In genomic region chr16:35890645-35891044, GRCm38 (mm10) we compare ENCODE assay signal across 15 mouse cellular contexts. TPM values are rescaled to one million over a fixed set of nuclear protein-coding genes. Genes with fewer than 3 reads are reported as not detected.
A peak's percentile ranks its signal among the peaks of the same experiment; 100 is the strongest.
DNase-seq lines count a peak whose midpoint lies in the region; ATAC-seq and TF ChIP-seq lines count a peak whose summit lies in the region.
"Had no signal": no experiment of that assay in that cellular context is flagged by ENCODE, and none has a peak within 500 bp of the region (broad histone marks: within the 10 kb centered on the region; RNA-seq: fewer than 3 reads in every experiment).

No protein-coding gene starts in this region.

- no peaks in the 10 kb centered on the region for H3K9me3 ChIP-seq in hindbrain, postnatal 0 days (ENCODE audit: low read length)
- H3K9me3 ChIP-seq in hindbrain, embryonic 16.5 days (ENCODE audit: control insufficient read depth, low read length) = no peaks in the 10 kb centered on the region
- H3K9me3 ChIP-seq: embryonic facial prominence, embryonic 12.5 days; forebrain, embryonic 15.5 days; limb, embryonic 12.5 days had no signal

- H3K36me3 ChIP-seq in hindbrain, postnatal 0 days (ENCODE audit: insufficient read depth, low read length) = no peaks in the 10 kb centered on the region
- no peaks in the 10 kb centered on the region for H3K36me3 ChIP-seq in hindbrain, embryonic 16.5 days (ENCODE audit: control insufficient read depth, insufficient read depth, low read length)
- H3K36me3 ChIP-seq: embryonic facial prominence, embryonic 12.5 days; forebrain, embryonic 15.5 days; limb, embryonic 12.5 days had no signal

- no peaks in the 10 kb centered on the region for H3K27me3 ChIP-seq in hindbrain, postnatal 0 days (ENCODE audit: insufficient read depth, low read length)
- no peaks in the 10 kb centered on the region for H3K27me3 ChIP-seq in hindbrain, embryonic 16.5 days (replicated peaks; ENCODE audit: control insufficient read depth, insufficient read depth, low read length)
- H3K27me3 ChIP-seq: embryonic facial prominence, embryonic 12.5 days; forebrain, embryonic 15.5 days; limb, embryonic 12.5 days had no signal

- TF ChIP-seq CTCF in hindbrain, postnatal 0 days (IDR thresholded peaks at IDR 0.05; ENCODE audit: low read depth) = peak; percentile 68
- TF ChIP-seq CTCF in bone marrow, adult 2 months (IDR thresholded peaks at IDR 0.05; ENCODE audit: control insufficient read depth, insufficient read depth, low read length) = peak; percentile 38

- no peak overlapping the region for H3K9ac ChIP-seq in hindbrain, postnatal 0 days (replicated peaks; ENCODE audit: low read length)
- H3K9ac ChIP-seq in hindbrain, embryonic 16.5 days (ENCODE audit: low read depth, low read length) = no peak overlapping the region
- H3K9ac ChIP-seq: embryonic facial prominence, embryonic 12.5 days; forebrain, embryonic 15.5 days; limb, embryonic 12.5 days had no signal

- no peak for TF ChIP-seq POLR2A in bone marrow, adult 2 months (IDR thresholded peaks at IDR 0.05; ENCODE audit: borderline replicate concordance, control insufficient read depth, low read depth, low read length)

- no peaks in the 10 kb centered on the region for H3K4me1 ChIP-seq in hindbrain, postnatal 0 days (ENCODE audit: insufficient read depth, low read length)
- H3K4me1 ChIP-seq in hindbrain, embryonic 16.5 days (ENCODE audit: control insufficient read depth, insufficient read depth, low read depth, low read length) = no peaks in the 10 kb centered on the region
- no peaks in the 10 kb centered on the region; the same call in 1 of the 2 replicates for H3K4me1 ChIP-seq in bone marrow, adult 2 months (ENCODE audit: control insufficient read depth, insufficient read depth, low read length)
- H3K4me1 ChIP-seq: embryonic facial prominence, embryonic 12.5 days; forebrain, embryonic 15.5 days; limb, embryonic 12.5 days had no signal

- no peak for DNase-seq in hindbrain, postnatal 0 days (ENCODE audit: low spot score)
- peak; percentile 11 for DNase-seq in retina, postnatal 1 day
- DNase-seq in retina, embryonic 14.5 days (ENCODE audit: low spot score) = no peak
- DNase-seq in urinary bladder, postnatal 25 days (ENCODE audit: low spot score) = no peak
- no peak for DNase-seq in Muller cell, postnatal 12 days (ENCODE audit: inconsistent ontology term)
- DNase-seq in cerebellum, adult 9-11 months = no peak
- DNase-seq: adrenal gland, adult 8-10 months; cerebellum, adult 11-12 months; heart, postnatal 10 days had no signal

- no peak overlapping the region for H3K27ac ChIP-seq in hindbrain, postnatal 0 days
- H3K27ac ChIP-seq in hindbrain, embryonic 16.5 days (ENCODE audit: low read depth, low read length) = no peak overlapping the region
- H3K27ac ChIP-seq in bone marrow, adult 2 months (ENCODE audit: control insufficient read depth, insufficient read depth, low read depth, low read length, poor library complexity) = no peak overlapping the region
- H3K27ac ChIP-seq: embryonic facial prominence, embryonic 12.5 days; forebrain, embryonic 15.5 days; limb, embryonic 12.5 days had no signal

- H3K4me2 ChIP-seq in hindbrain, postnatal 0 days (ENCODE audit: low read depth, low read length) = no peak overlapping the region
- H3K4me2 ChIP-seq in hindbrain, embryonic 16.5 days (ENCODE audit: low read length) = no peak overlapping the region
- H3K4me2 ChIP-seq: embryonic facial prominence, embryonic 12.5 days; forebrain, embryonic 15.5 days; limb, embryonic 12.5 days had no signal

- WGBS in hindbrain, postnatal 0 days = 77% methylated on average over 3 of the region's 3 CpGs
- WGBS in hindbrain, embryonic 16.5 days = 70% methylated on average over 3 of the region's 3 CpGs
- 77% methylated on average over 3 of the region's 3 CpGs for WGBS in bone marrow, adult 2 months

- ATAC-seq in hindbrain, postnatal 0 days = no peak
- ATAC-seq in hindbrain, embryonic 16.5 days = no peak
- ATAC-seq: forebrain, embryonic 15.5 days; intestine, embryonic 16.5 days had no signal

- H3K4me3 ChIP-seq in hindbrain, postnatal 0 days (ENCODE audit: low read length) = no peak overlapping the region
- H3K4me3 ChIP-seq in hindbrain, embryonic 16.5 days (ENCODE audit: low read length) = no peak overlapping the region
- H3K4me3 ChIP-seq in bone marrow, adult 2 months (replicated peaks; ENCODE audit: control insufficient read depth, low read depth, low read length) = no peak overlapping the region
- H3K4me3 ChIP-seq: embryonic facial prominence, embryonic 12.5 days; forebrain, embryonic 15.5 days; limb, embryonic 12.5 days had no signal

RNA-seq across cellular contexts. Expression of gene Parp14, which starts 19.3 kb away (rescaled TPM):
- total RNA-seq in hindbrain, postnatal 0 days (2014; rRNA removed) = 0.47 and 1.3 TPM in 2 replicates
- 0.61 and 0.79 TPM in 2 replicates for polyA plus RNA-seq in hindbrain, postnatal 0 days (2015; fragmentation: Nextera tagmentation; extraction: Ambion mirVana)
- 0.34 and 0.53 TPM in 2 replicates for polyA plus RNA-seq in hindbrain, embryonic 16.5 days (2015; fragmentation: Nextera tagmentation; extraction: Ambion mirVana)
- 8.5 and 17.2 TPM in 2 replicates for polyA plus RNA-seq in bone marrow, adult 2 months (2011; ENCODE audit: insufficient read depth, insufficient read length, low replicate concordance, missing spikeins)

RNA-seq across cellular contexts. Expression of gene Parp9, which starts 47.6 kb away (rescaled TPM):
- total RNA-seq in hindbrain, postnatal 0 days (2014; rRNA removed) = 2.5 and 3.5 TPM in 2 replicates
- polyA plus RNA-seq in hindbrain, postnatal 0 days (2015; fragmentation: Nextera tagmentation; extraction: Ambion mirVana) = 3.6 and 3.8 TPM in 2 replicates
- 1.8 and 2.2 TPM in 2 replicates for polyA plus RNA-seq in hindbrain, embryonic 16.5 days (2015; fragmentation: Nextera tagmentation; extraction: Ambion mirVana)
- polyA plus RNA-seq in bone marrow, adult 2 months (2011; ENCODE audit: insufficient read depth, insufficient read length, low replicate concordance, missing spikeins) = 18.7 and 19.6 TPM in 2 replicates

RNA-seq across cellular contexts. Expression of gene Dtx3l, which starts 48.3 kb away (rescaled TPM):
- 0.93 and 2.5 TPM in 2 replicates for total RNA-seq in hindbrain, postnatal 0 days (2014; rRNA removed)
- polyA plus RNA-seq in hindbrain, postnatal 0 days (2015; fragmentation: Nextera tagmentation; extraction: Ambion mirVana) = 1.2 and 1.5 TPM in 2 replicates
- 1.4 and 1.5 TPM in 2 replicates for polyA plus RNA-seq in hindbrain, embryonic 16.5 days (2015; fragmentation: Nextera tagmentation; extraction: Ambion mirVana)
- polyA plus RNA-seq in bone marrow, adult 2 months (2011; ENCODE audit: insufficient read depth, insufficient read length, low replicate concordance, missing spikeins) = 5.5 and 9.2 TPM in 2 replicates
